7 mouse cellular contexts compared by ENCODE assay signal in genomic region chr5:69520661-69521278, GRCm38 (mm10). TPM values are rescaled to one million over a fixed set of nuclear protein-coding genes. Genes with fewer than 3 reads are reported as not detected.
A peak's percentile ranks its signal among the peaks of the same experiment; 100 is the strongest.
DNase-seq lines count a peak whose midpoint lies in the region; ATAC-seq lines count a peak whose summit lies in the region.

No protein-coding gene starts in this region.

- no peak overlapping the region for H3K9ac ChIP-seq in forebrain, embryonic 12.5 days
- no peak overlapping the region for H3K9ac ChIP-seq in kidney, embryonic 14.5 days (ENCODE audit: low read depth, low read length)
- H3K9ac ChIP-seq in limb, embryonic 13.5 days = no peak overlapping the region
- H3K9ac ChIP-seq in neural tube, embryonic 14.5 days (replicated peaks; ENCODE audit: low read depth, low read length) = no peak overlapping the region

- WGBS in forebrain, embryonic 12.5 days = 41% methylated on average over 7 of the region's 7 CpGs
- WGBS in kidney, embryonic 14.5 days = 37% methylated on average over 7 of the region's 7 CpGs
- 40% methylated on average over 7 of the region's 7 CpGs for WGBS in limb, embryonic 13.5 days
- WGBS in neural tube, embryonic 14.5 days = 36% methylated on average over 7 of the region's 7 CpGs

- no peak overlapping the region for H3K4me3 ChIP-seq in forebrain, embryonic 12.5 days (replicated peaks)
- H3K4me3 ChIP-seq in kidney, embryonic 14.5 days (ENCODE audit: low read length) = no peak overlapping the region
- H3K4me3 ChIP-seq in limb, embryonic 13.5 days = no peak overlapping the region
- H3K4me3 ChIP-seq in neural tube, embryonic 14.5 days (ENCODE audit: low read depth, low read length) = no peak overlapping the region

- H3K36me3 ChIP-seq in forebrain, embryonic 12.5 days (replicated peaks) = no peaks in the 10 kb centered on the region
- no peaks in the 10 kb centered on the region for H3K36me3 ChIP-seq in kidney, embryonic 14.5 days (ENCODE audit: control insufficient read depth, insufficient read depth, low read length)
- H3K36me3 ChIP-seq in limb, embryonic 13.5 days = no peaks in the 10 kb centered on the region
- H3K36me3 ChIP-seq in neural tube, embryonic 14.5 days (ENCODE audit: control insufficient read depth, insufficient read depth, low read length) = no peaks in the 10 kb centered on the region

- peak; percentile 81 for DNase-seq in A20 (ENCODE audit: low read depth, low spot score)
- DNase-seq in c-Kit-positive CD71-positive TER-119-negative erythroid progenitor cells, embryonic 14.5 days (ENCODE audit: low read depth) = peak; percentile 6

- H3K4me1 ChIP-seq in forebrain, embryonic 12.5 days = no peaks in the 10 kb centered on the region
- no peaks in the 10 kb centered on the region for H3K4me1 ChIP-seq in kidney, embryonic 14.5 days (ENCODE audit: control insufficient read depth, insufficient read depth, low read length)
- no peaks in the 10 kb centered on the region for H3K4me1 ChIP-seq in limb, embryonic 13.5 days
- H3K4me1 ChIP-seq in neural tube, embryonic 14.5 days (ENCODE audit: control insufficient read depth, insufficient read depth, low read length) = no peaks in the 10 kb centered on the region

- ATAC-seq in CD4-positive, CD25-positive, alpha-beta regulatory T cell, adult 4 months = peak; percentile 80
- peak; percentile 77; the same call in 1 of the 2 replicates for ATAC-seq in forebrain, embryonic 12.5 days (ENCODE audit: low FRiP score)
- 0 out of 2 replicates have a peak, but pooled peaks have one; percentile 46 for ATAC-seq in kidney, embryonic 14.5 days (ENCODE audit: low FRiP score, low TSS enrichment)
- peak; percentile 54; the same call in 1 of the 2 replicates for ATAC-seq in limb, embryonic 13.5 days (ENCODE audit: low FRiP score, low read depth)
- peak; percentile 74; the same call in 1 of the 2 replicates for ATAC-seq in neural tube, embryonic 14.5 days (ENCODE audit: low read depth)

- no peaks in the 10 kb centered on the region for H3K9me3 ChIP-seq in forebrain, embryonic 12.5 days
- no peaks in the 10 kb centered on the region for H3K9me3 ChIP-seq in kidney, embryonic 14.5 days (ENCODE audit: control insufficient read depth, low read length)
- no peaks in the 10 kb centered on the region for H3K9me3 ChIP-seq in limb, embryonic 13.5 days
- H3K9me3 ChIP-seq in neural tube, embryonic 14.5 days (ENCODE audit: control insufficient read depth, low read length) = no peaks in the 10 kb centered on the region

- no peak overlapping the region for H3K27ac ChIP-seq in forebrain, embryonic 12.5 days
- H3K27ac ChIP-seq in kidney, embryonic 14.5 days (ENCODE audit: low read depth, low read length) = no peak overlapping the region
- no peak overlapping the region for H3K27ac ChIP-seq in limb, embryonic 13.5 days
- H3K27ac ChIP-seq in neural tube, embryonic 14.5 days (ENCODE audit: low read depth, low read length) = no peak overlapping the region

- H3K4me2 ChIP-seq in forebrain, embryonic 12.5 days = no peak overlapping the region
- H3K4me2 ChIP-seq in kidney, embryonic 14.5 days (replicated peaks; ENCODE audit: low read depth, low read length) = no peak overlapping the region
- no peak overlapping the region for H3K4me2 ChIP-seq in limb, embryonic 13.5 days (replicated peaks)
- no peak overlapping the region for H3K4me2 ChIP-seq in neural tube, embryonic 14.5 days (ENCODE audit: low read depth, low read length)

- H3K27me3 ChIP-seq in forebrain, embryonic 12.5 days = no peaks in the 10 kb centered on the region
- no peaks in the 10 kb centered on the region for H3K27me3 ChIP-seq in kidney, embryonic 14.5 days (ENCODE audit: control insufficient read depth, insufficient read depth, low read length)
- H3K27me3 ChIP-seq in limb, embryonic 13.5 days = no peaks in the 10 kb centered on the region
- H3K27me3 ChIP-seq in neural tube, embryonic 14.5 days (ENCODE audit: control insufficient read depth, insufficient read depth, low read length) = no peaks in the 10 kb centered on the region

RNA-seq across cellular contexts. Expression of gene Yipf7, which starts 21.7 kb away (rescaled TPM):
- not detected for polyA plus RNA-seq in CD4-positive, CD25-positive, alpha-beta regulatory T cell, adult 4 months (2017; shearing (Covaris generic))
- not detected in 2 replicates for polyA plus RNA-seq in forebrain, embryonic 12.5 days (2016; fragmentation: Nextera tagmentation; extraction: Ambion mirVana)
- 0.39 TPM in 1 of 2 replicates, not detected in the other for polyA plus RNA-seq in kidney, embryonic 14.5 days (2014; fragmentation: Nextera tagmentation; extraction: Ambion mirVana)
- 0.28 TPM in 1 of 2 replicates, not detected in the other for polyA plus RNA-seq in limb, embryonic 13.5 days (2015; fragmentation: Nextera tagmentation; extraction: Ambion mirVana)
- not detected in 2 replicates for polyA plus RNA-seq in neural tube, embryonic 14.5 days (2014; fragmentation: Nextera tagmentation; extraction: Ambion mirVana)

RNA-seq across cellular contexts. Expression of gene Guf1, which starts 36.0 kb away (rescaled TPM):
- polyA plus RNA-seq in CD4-positive, CD25-positive, alpha-beta regulatory T cell, adult 4 months (2017; shearing (Covaris generic)) = 1 to 10 TPM; 6.6 to 8.4 TPM
- 53.6 and 58.7 TPM in 2 replicates for polyA plus RNA-seq in forebrain, embryonic 12.5 days (2016; fragmentation: Nextera tagmentation; extraction: Ambion mirVana)
- 53.6 and 63.7 TPM in 2 replicates for polyA plus RNA-seq in kidney, embryonic 14.5 days (2014; fragmentation: Nextera tagmentation; extraction: Ambion mirVana)
- 64.5 and 69.2 TPM in 2 replicates for polyA plus RNA-seq in limb, embryonic 13.5 days (2015; fragmentation: Nextera tagmentation; extraction: Ambion mirVana)
- polyA plus RNA-seq in neural tube, embryonic 14.5 days (2014; fragmentation: Nextera tagmentation; extraction: Ambion mirVana) = 57.8 and 69.7 TPM in 2 replicates
